Mouse (Mus musculus) CH12.LX (cell line): ENCODE measurements around the gene Sgms1. TPM values are rescaled to one million over a fixed set of nuclear protein-coding genes. Genes with fewer than 3 reads are reported as not detected.

Experiments
- DNase-seq: peaks from one replicate; pipeline ENCODE4 v3.0.0-alpha.2; 2013; ENCODE audit errors: extremely low read depth
- H3K27ac ChIP-seq: 2 replicates; pipeline ENCODE4 v1.5.1; 2012; ENCODE audit warnings: low read depth, mild to moderate bottlenecking, control low read depth, moderate library complexity; ENCODE audit not compliant: insufficient read depth
- H3K27me3 ChIP-seq: replicated peaks from 2 replicates; pipeline ENCODE3; 2012; ENCODE audit warnings: inconsistent platforms
- H3K36me3 ChIP-seq, 2 experiments: replicated peaks in 1 of 2; 2 replicates each; pipeline versions ENCODE3 to v1.6.1; 2012; ENCODE audit warnings: inconsistent platforms in 1 of 2, low read length in 1 of 2, mild to moderate bottlenecking in 1 of 2, mixed read lengths in 1 of 2, moderate library complexity in 1 of 2; ENCODE audit not compliant: control insufficient read depth in 1 of 2, insufficient read depth in 1 of 2
- H3K4me1 ChIP-seq, 2 experiments: 2 replicates each; pipeline ENCODE4 v1.6.1; 2012; ENCODE audit warnings: inconsistent platforms in 1 of 2, moderate library complexity in 1 of 2; ENCODE audit not compliant: insufficient read depth in 2 of 2, control insufficient read depth in 1 of 2
- H3K4me2 ChIP-seq: 2 replicates; pipeline ENCODE4 v1.6.1; 2012; ENCODE audit warnings: low read depth, mild to moderate bottlenecking, control low read depth; ENCODE audit not compliant: poor library complexity, insufficient read depth, severe bottlenecking
- H3K4me3 ChIP-seq, 3 experiments: fragments of 150-350 bp in 1 of 3; sonication (generic) in 1 of 3; replicated peaks in 1 of 3; 2 replicates each; pipeline versions ENCODE3 to v1.5.1; 2011 to 2012; ENCODE audit warnings: low read depth in 2 of 3, low read length in 2 of 3, mild to moderate bottlenecking in 2 of 3, moderate library complexity in 2 of 3, control low read depth in 1 of 3, improper control_type of control experiment in 1 of 3, inconsistent platforms in 1 of 3, mixed read lengths in 1 of 3; ENCODE audit not compliant: poor library complexity in 1 of 3
- H3K79me2 ChIP-seq: replicated peaks from 2 replicates; pipeline ENCODE4 v1.6.1; 2012; ENCODE audit warnings: mild to moderate bottlenecking, moderate library complexity; ENCODE audit not compliant: control insufficient read depth, poor library complexity, insufficient read depth, severe bottlenecking; ENCODE audit errors: extremely low read depth
- H3K9ac ChIP-seq: 2 replicates; pipeline ENCODE4 v1.6.1; 2012; ENCODE audit warnings: low read depth, mild to moderate bottlenecking, control low read depth, moderate library complexity; ENCODE audit not compliant: insufficient read depth
- H3K9me3 ChIP-seq: replicated peaks from 2 replicates; pipeline ENCODE3; 2012; ENCODE audit warnings: low read length, inconsistent platforms, mixed read lengths
- CHD1 ChIP-seq: IDR thresholded peaks from 2 replicates; pipeline ENCODE4 v1.6.1; 2012; ENCODE audit warnings: low read depth, low read length, improper control_type of control experiment, inconsistent platforms
- CHD2 ChIP-seq: IDR thresholded peaks from 2 replicates; pipeline ENCODE4 v1.6.1; 2011; ENCODE audit warnings: low read length, improper control_type of control experiment
- CTCF ChIP-seq, 2 experiments: IDR thresholded peaks in 1 of 2; conservative IDR thresholded peaks in 1 of 2; 2 replicates each; pipeline ENCODE4 v1.5.1; 2011 to 2012; ENCODE audit warnings: low read depth in 2 of 2, low read length in 2 of 2, improper control_type of control experiment in 1 of 2, inconsistent platforms in 1 of 2, mild to moderate bottlenecking in 1 of 2, moderate library complexity in 1 of 2
- E2F4 ChIP-seq: IDR thresholded peaks from 2 replicates; pipeline ENCODE4 v1.6.1; 2011; ENCODE audit warnings: low read depth, low read length, improper control_type of control experiment; ENCODE audit not compliant: insufficient replicate concordance
- ETS1 ChIP-seq: conservative IDR thresholded peaks from 2 replicates; pipeline ENCODE4 v1.6.1; 2012; ENCODE audit warnings: low read depth, mild to moderate bottlenecking, inconsistent platforms, low read length, improper control_type of control experiment, moderate library complexity
- IRF4 ChIP-seq: IDR thresholded peaks from 2 replicates; pipeline ENCODE4 v1.6.1; 2014; ENCODE audit warnings: low read depth, mild to moderate bottlenecking, inconsistent platforms, low read length, improper control_type of control experiment
- JUND ChIP-seq: conservative IDR thresholded peaks from 2 replicates; pipeline ENCODE4 v1.6.1; 2011; ENCODE audit warnings: low read depth, low read length, improper control_type of control experiment
- KAT2A ChIP-seq: IDR thresholded peaks from 2 replicates; pipeline ENCODE4 v1.6.1; 2012; ENCODE audit warnings: low read length, improper control_type of control experiment, inconsistent platforms; ENCODE audit not compliant: insufficient replicate concordance
- MAFK ChIP-seq: IDR thresholded peaks from 2 replicates; pipeline ENCODE4 v1.6.1; 2011; ENCODE audit warnings: low read length, improper control_type of control experiment; ENCODE audit not compliant: insufficient replicate concordance
- MAX ChIP-seq: IDR thresholded peaks from 2 replicates; pipeline ENCODE4 v1.6.1; 2011; ENCODE audit warnings: low read length, improper control_type of control experiment
- PAX5 ChIP-seq: IDR thresholded peaks from 2 replicates; pipeline ENCODE4 v1.6.1; 2012; ENCODE audit warnings: low read length, inconsistent platforms, mixed read lengths
- RCOR1 ChIP-seq: conservative IDR thresholded peaks from 2 replicates; pipeline ENCODE4 v1.6.1; 2012; ENCODE audit warnings: low read depth, mild to moderate bottlenecking, inconsistent platforms, low read length, improper control_type of control experiment
- SIN3A ChIP-seq: IDR thresholded peaks from 2 replicates; pipeline ENCODE4 v1.6.1; 2012; ENCODE audit warnings: low read length, improper control_type of control experiment, inconsistent platforms
- SMC3 ChIP-seq: IDR thresholded peaks from 2 replicates; pipeline ENCODE4 v1.6.1; 2011; ENCODE audit warnings: low read depth, low read length, improper control_type of control experiment
- TCF12 ChIP-seq: IDR thresholded peaks from 2 replicates; pipeline ENCODE4 v1.6.1; 2014; ENCODE audit warnings: low read depth, mild to moderate bottlenecking, inconsistent platforms, low read length, improper control_type of control experiment
- UBTF ChIP-seq: IDR thresholded peaks from 2 replicates; pipeline ENCODE4 v1.6.1; 2012; ENCODE audit warnings: low read depth, mild to moderate bottlenecking, inconsistent platforms, low read length, improper control_type of control experiment, moderate library complexity
- ZC3H11A ChIP-seq: IDR thresholded peaks from 2 replicates; pipeline ENCODE4 v1.6.1; 2012; ENCODE audit warnings: low read depth, mild to moderate bottlenecking, inconsistent platforms, low read length, improper control_type of control experiment
- ZMIZ1 ChIP-seq: IDR thresholded peaks from 2 replicates; pipeline ENCODE4 v1.6.1; 2012; ENCODE audit warnings: low read depth, mild to moderate bottlenecking, inconsistent platforms, low read length, improper control_type of control experiment
- ZNF384 ChIP-seq: IDR thresholded peaks from 2 replicates; pipeline ENCODE4 v1.6.1; 2012; ENCODE audit warnings: low read depth, low read length, improper control_type of control experiment, inconsistent platforms
- dilution Hi-C: fragments of 300-500 bp; cut with MboI; formaldehyde crosslinking; loops from 2 replicates; pipeline ENCODE4 v1.14.3; 2020; ENCODE audit warnings: low sequenced_read_pairs; ENCODE audit not compliant: extremely low pct_unique_long_range_greater_than_20kb, extremely low pct_ligation_motif_present
- in situ Hi-C: fragments of 300-500 bp; cut with MboI; formaldehyde crosslinking; loops from 3 replicates; pipeline ENCODE4 v1.14.3; 2019; ENCODE audit warnings: low sequenced_read_pairs, low pct_ligation_motif_present, low pct_unique_long_range_greater_than_20kb, mixed read lengths
- polyA plus RNA-seq: library from polyadenylated mRNA; unstranded; fragments of >175 nt; gene quantifications from 2 replicates; pipeline ENCODE4 v1.2.1, GENCODE M21; 2012; ENCODE audit warnings: low read depth; ENCODE audit not compliant: insufficient read length
- total RNA-seq, 2 experiments: library from RNA; depleted of rRNA; stranded (reverse); fragments of 300-350 nt in 1 of 2; fragments of >200 nt in 1 of 2; gene quantifications; 2 replicates each; pipeline ENCODE4 v1.2.3; 2012 to 2014

Sgms1 gene
- total and polyA plus RNA-seq, 3 experiments, result 1.4 to 1.8 (median 1.8) TPM

GRCm38 (mm10) chr19:32230301-32230700 lies 159.2 kb downstream of the Sgms1 start:
- in situ Hi-C loops, result no loop called here

GRCm38 (mm10) chr19:32229776-32230175 lies 159.7 kb downstream of the Sgms1 start:
- dilution Hi-C loops, result no loop called here
- Histone ChIP-seq H3K4me2 (no peak overlapping the region), H3K27ac (no peak overlapping the region), H3K9ac (no peak overlapping the region), H3K36me3 (no peaks in the 10 kb centered on the region), H3K4me1 (peaks cover 3 to 26% of the 10 kb centered on the region in 2 experiments; a peak in 3 of 4 replicates), H3K9me3 (peaks cover 4% of the 10 kb centered on the region), H3K27me3 (no peaks in the 10 kb centered on the region)
- in situ Hi-C loops, result no loop called here
- no peak for TF ChIP-seq SMC3
- no peak for TF ChIP-seq ETS1
- TF ChIP-seq, all 38 proteins: peak for 0
- no peak overlapping the region for H3K4me3 ChIP-seq
- no peak for DNase-seq
- no peaks in the 10 kb centered on the region for H3K79me2 ChIP-seq

More at GRCm38 (mm10) chr19:32230301-32230700, 159.2 kb downstream of the Sgms1 start:
- TF ChIP-seq MAX (no peak), CTCF (conservative IDR thresholded peaks at IDR 0.05 in 1 of 2, IDR thresholded peaks at IDR 0.05 in 1 of 2; ENCODE audit: low read depth in 2 of 2, low read length in 2 of 2) (no peak), E2F4 (no peak), TCF12 (no peak), ZNF384 (no peak), UBTF (no peak), PAX5 (no peak), CHD2 (no peak), ZMIZ1 (no peak), SIN3A (no peak), ZC3H11A (no peak), JUND (no peak), MAFK (no peak), IRF4 (no peak), RCOR1 (no peak), CHD1 (no peak), KAT2A (no peak), ETS1 (no peak)
- no peak overlapping the region for H3K4me2 ChIP-seq
- peaks cover 0 to 24% of the 10 kb centered on the region in 2 experiments; a peak in 3 of 4 replicates for H3K4me1 ChIP-seq
- no peak overlapping the region for H3K27ac ChIP-seq
- no peak overlapping the region for H3K9ac ChIP-seq
- no peak overlapping the region for H3K4me3 ChIP-seq
- no peaks in the 10 kb centered on the region for H3K36me3 ChIP-seq
- peaks cover 4% of the 10 kb centered on the region for H3K9me3 ChIP-seq
- no peak for DNase-seq
- H3K27me3 ChIP-seq, result no peaks in the 10 kb centered on the region
- dilution Hi-C loops, result no loop called here
- H3K79me2 ChIP-seq, result no peaks in the 10 kb centered on the region
